Mouse (Mus musculus) T-cell, adult 2 months (primary cell): ENCODE measurements around the gene Afap1l2.

Source experiments
- DNase-seq: peaks from one replicate; pipeline ENCODE4 v3.0.0; 2022; ENCODE audit warnings: low spot score

Afap1l2 gene

GRCm38 (mm10) chr19:56975502-56975901 lies 32.5 kb downstream of the Afap1l2 start:
- no peak for DNase-seq

GRCm38 (mm10) chr19:56974159-56974558 lies 33.9 kb downstream of the Afap1l2 start:
- no peak for DNase-seq

GRCm38 (mm10) chr19:56972768-56973167 lies 35.3 kb downstream of the Afap1l2 start:
- no peak for DNase-seq

GRCm38 (mm10) chr19:56971347-56971746 lies 36.7 kb downstream of the Afap1l2 start:
- DNase-seq, result no peak

- no peak for DNase-seq
These were observed 44.2 kb downstream of the Afap1l2 start for GRCm38 (mm10) chr19:56963876-56964275.

- no peak for DNase-seq
These were observed 48.4 kb downstream of the Afap1l2 start for GRCm38 (mm10) chr19:56959601-56960000.

GRCm38 (mm10) chr19:56959057-56959456 lies 49.0 kb downstream of the Afap1l2 start:
- DNase-seq, result no peak

- DNase-seq, result no peak
These were observed 49.4 kb downstream of the Afap1l2 start for GRCm38 (mm10) chr19:56958582-56959021.

- DNase-seq, result no peak
These were observed 50.0 kb downstream of the Afap1l2 start for GRCm38 (mm10) chr19:56958011-56958410.

- DNase-seq, result no peak
These were observed 52.2 kb downstream of the Afap1l2 start for GRCm38 (mm10) chr19:56955568-56956513.

- no peak for DNase-seq
These were observed 53.2 kb downstream of the Afap1l2 start for GRCm38 (mm10) chr19:56954857-56955256.

GRCm38 (mm10) chr19:56953856-56954255 lies 54.2 kb downstream of the Afap1l2 start:
- no peak for DNase-seq

GRCm38 (mm10) chr19:56950818-56951217 lies 57.2 kb downstream of the Afap1l2 start:
- no peak for DNase-seq

GRCm38 (mm10) chr19:56949868-56950267 lies 58.2 kb downstream of the Afap1l2 start:
- no peak for DNase-seq

- no peak for DNase-seq
These were observed 59.9 kb downstream of the Afap1l2 start for GRCm38 (mm10) chr19:56947971-56948610.

- DNase-seq, result no peak
These were observed 61.3 kb downstream of the Afap1l2 start for GRCm38 (mm10) chr19:56946727-56947126.

- no peak for DNase-seq
These were observed 61.8 kb downstream of the Afap1l2 start for GRCm38 (mm10) chr19:56946277-56946676.

GRCm38 (mm10) chr19:56945621-56946020 lies 62.4 kb downstream of the Afap1l2 start:
- DNase-seq, result no peak

GRCm38 (mm10) chr19:56944826-56945225 lies 63.2 kb downstream of the Afap1l2 start:
- DNase-seq, result no peak

- no peak for DNase-seq
These were observed 63.8 kb downstream of the Afap1l2 start for GRCm38 (mm10) chr19:56944211-56944610.

GRCm38 (mm10) chr19:56942216-56942615 lies 65.8 kb downstream of the Afap1l2 start:
- DNase-seq, result no peak

- DNase-seq, result no peak
These were observed 67.5 kb downstream of the Afap1l2 start for GRCm38 (mm10) chr19:56940507-56940906.

GRCm38 (mm10) chr19:56939826-56940225 lies 68.2 kb downstream of the Afap1l2 start:
- DNase-seq, result no peak
